Mouse (Mus musculus) cortical plate, adult 2 months (tissue): ENCODE data around the gene Nxpe4. TPM values are rescaled to one million over a fixed set of nuclear protein-coding genes. Genes with fewer than 3 reads are reported as not detected.

ENCODE experiments used
- H3K27ac ChIP-seq: fragments of 200-500 bp; 2 replicates; pipeline ENCODE4 v1.5.1; 2012; ENCODE audit warnings: low read length, control low read depth, inconsistent platforms; ENCODE audit not compliant: insufficient read depth
- H3K4me1 ChIP-seq: fragments of 200-500 bp; 2 replicates; pipeline ENCODE4 v1.6.1; 2011; ENCODE audit warnings: low read length; ENCODE audit not compliant: control insufficient read depth, insufficient read depth
- H3K4me3 ChIP-seq: fragments of 200-500 bp; 2 replicates; pipeline ENCODE4 v1.5.1; 2011; ENCODE audit warnings: mild to moderate bottlenecking, low read length, control low read depth; ENCODE audit not compliant: insufficient read depth
- CTCF ChIP-seq: fragments of 200-500 bp; IDR thresholded peaks from 2 replicates; pipeline ENCODE4 v1.5.1; 2011; ENCODE audit warnings: mild to moderate bottlenecking, control low read depth, low read length; ENCODE audit not compliant: insufficient read depth; ENCODE audit errors: extremely low read depth
- POLR2A ChIP-seq: fragments of 200-500 bp; IDR thresholded peaks from 2 replicates; pipeline ENCODE4 v1.6.1; 2011; ENCODE audit warnings: mild to moderate bottlenecking, low read length, control low read depth; ENCODE audit not compliant: insufficient read depth; ENCODE audit errors: extremely low read depth
- polyA plus RNA-seq: library from polyadenylated mRNA; depleted of rRNA; stranded (reverse); fragments of >200 nt; gene quantifications from 2 replicates; pipeline ENCODE4 v1.2.3, GENCODE M21; 2012

The Nxpe4 gene
- polyA plus RNA-seq, 1 experiment, result 11.8 TPM

GRCm38 (mm10) chr9:48311241-48311640 lies 149.4 kb downstream of the Nxpe4 start:
- Histone ChIP-seq H3K4me3 (no peak overlapping the region), H3K4me1 (no peaks in the 10 kb centered on the region), H3K27ac (no peak overlapping the region)
- TF ChIP-seq CTCF (no peak), POLR2A (no peak)

DNA sequence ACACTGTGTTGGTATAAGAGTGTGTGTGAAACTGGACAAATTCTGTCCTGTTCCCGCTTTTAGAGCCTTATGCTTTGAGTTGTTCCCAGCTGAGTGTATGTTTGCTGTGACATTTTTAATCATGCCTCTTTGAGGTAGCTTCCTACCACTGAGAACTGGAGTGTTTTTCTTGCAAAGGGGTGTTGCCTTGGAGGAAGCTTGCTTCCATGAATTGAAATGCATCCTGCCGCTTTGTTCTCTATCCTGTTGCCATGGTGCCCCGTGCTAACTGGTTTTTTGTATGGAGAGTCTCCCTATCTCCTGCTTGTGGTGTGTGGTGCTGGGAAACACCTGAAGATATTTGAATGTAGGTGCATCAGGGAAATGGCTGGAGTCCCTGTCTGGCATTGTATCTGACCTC lies 152.4 kb downstream of the Nxpe4 start:
- H3K27ac ChIP-seq, result peak overlapping the region; percentile 54; the same call in 1 of the 2 replicates
- TF ChIP-seq POLR2A (no peak), CTCF (no peak)
- H3K4me3 ChIP-seq, result peak overlapping the region; percentile 10; the same call in 1 of the 2 replicates
- H3K4me1 ChIP-seq, result no peaks in the 10 kb centered on the region

GRCm38 (mm10) chr9:48315825-48316224 lies 154.0 kb downstream of the Nxpe4 start:
- TF ChIP-seq POLR2A (no peak), CTCF (no peak)
- Histone ChIP-seq H3K4me3 (no peak overlapping the region), H3K27ac (no peak overlapping the region), H3K4me1 (no peaks in the 10 kb centered on the region)

GRCm38 (mm10) chr9:48326338-48326737 lies 164.5 kb downstream of the Nxpe4 start:
- no peak for TF ChIP-seq POLR2A
- no peak for TF ChIP-seq CTCF
- no peaks in the 10 kb centered on the region for H3K4me1 ChIP-seq
- no peak overlapping the region for H3K4me3 ChIP-seq
- H3K27ac ChIP-seq, result no peak overlapping the region

DNA sequence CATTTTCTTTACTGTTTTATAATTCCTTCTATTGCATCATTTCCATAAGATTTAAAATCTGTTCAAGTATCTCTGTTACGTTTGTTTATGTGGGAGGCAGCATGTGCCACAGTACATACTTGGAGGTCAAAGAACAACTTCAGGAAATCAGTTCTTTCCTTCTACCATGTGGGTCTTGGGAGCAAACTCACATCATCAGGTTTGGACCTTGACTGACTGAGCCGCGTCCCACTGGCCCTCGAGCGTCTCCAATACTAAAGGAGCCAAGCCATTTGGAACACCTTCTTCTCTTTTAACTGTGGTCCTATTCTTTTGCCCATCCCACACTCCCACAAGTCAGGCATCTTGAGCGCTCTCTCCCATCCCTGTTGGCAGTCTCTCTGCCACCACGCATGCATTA lies 167.8 kb downstream of the Nxpe4 start:
- no peak overlapping the region for H3K27ac ChIP-seq
- TF ChIP-seq POLR2A, result no peak
- no peak for TF ChIP-seq CTCF
- no peaks in the 10 kb centered on the region for H3K4me1 ChIP-seq
- H3K4me3 ChIP-seq, result no peak overlapping the region

- TF ChIP-seq CTCF (no peak), POLR2A (no peak)
- Histone ChIP-seq H3K4me3 (no peak overlapping the region), H3K4me1 (no peaks in the 10 kb centered on the region), H3K27ac (no peak overlapping the region)
These were observed 177.1 kb downstream of the Nxpe4 start for GRCm38 (mm10) chr9:48338783-48339455.

DNA sequence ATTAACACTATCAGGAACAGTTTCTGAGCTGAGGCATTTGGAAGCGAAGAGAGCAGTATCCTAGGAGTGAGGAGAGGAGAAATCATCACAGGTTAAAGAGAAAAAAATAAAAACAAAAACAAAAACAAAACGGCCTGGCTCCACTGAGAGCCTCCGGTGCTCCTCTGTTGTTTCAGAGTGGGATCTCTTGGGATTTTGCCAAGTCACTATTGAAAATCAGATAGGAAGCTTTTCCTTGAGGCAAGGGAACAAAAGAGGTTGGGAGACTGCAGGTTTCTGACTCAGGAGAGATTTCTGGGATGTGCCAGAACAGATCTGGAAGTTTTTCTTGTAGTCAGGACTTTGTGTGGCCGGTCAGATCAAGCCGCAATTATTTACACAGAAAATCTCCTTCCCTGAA lies 177.7 kb downstream of the Nxpe4 start:
- no peak for TF ChIP-seq POLR2A
- TF ChIP-seq CTCF, result no peak
- H3K4me1 ChIP-seq, result no peaks in the 10 kb centered on the region

GRCm38 (mm10) chr9:48340708-48341380 lies 179.0 kb downstream of the Nxpe4 start:
- TF ChIP-seq CTCF (no peak), POLR2A (no peak)
- Histone ChIP-seq H3K4me3 (no peak overlapping the region), H3K27ac (0 out of 2 replicates have a peak overlapping the region, but pooled peaks have one; percentile 9), H3K4me1 (no peaks in the 10 kb centered on the region)

More for the DNA sequence above, 177.7 kb downstream of the Nxpe4 start:
- no peak overlapping the region for H3K27ac ChIP-seq
- no peak overlapping the region for H3K4me3 ChIP-seq

GRCm38 (mm10) chr9:48345456-48345855 lies 183.6 kb downstream of the Nxpe4 start:
- no peak for TF ChIP-seq CTCF
- TF ChIP-seq POLR2A, result no peak
- no peak overlapping the region for H3K27ac ChIP-seq
- H3K4me3 ChIP-seq, result no peak overlapping the region
- H3K4me1 ChIP-seq, result no peaks in the 10 kb centered on the region

- TF ChIP-seq CTCF (no peak), POLR2A (no peak)
- Histone ChIP-seq H3K4me1 (no peaks in the 10 kb centered on the region), H3K27ac (no peak overlapping the region), H3K4me3 (no peak overlapping the region)
These were observed 184.0 kb downstream of the Nxpe4 start for GRCm38 (mm10) chr9:48345866-48346265.
